Comparison of ENCODE assay signal across 9 mouse cellular contexts in the genomic region with DNA sequence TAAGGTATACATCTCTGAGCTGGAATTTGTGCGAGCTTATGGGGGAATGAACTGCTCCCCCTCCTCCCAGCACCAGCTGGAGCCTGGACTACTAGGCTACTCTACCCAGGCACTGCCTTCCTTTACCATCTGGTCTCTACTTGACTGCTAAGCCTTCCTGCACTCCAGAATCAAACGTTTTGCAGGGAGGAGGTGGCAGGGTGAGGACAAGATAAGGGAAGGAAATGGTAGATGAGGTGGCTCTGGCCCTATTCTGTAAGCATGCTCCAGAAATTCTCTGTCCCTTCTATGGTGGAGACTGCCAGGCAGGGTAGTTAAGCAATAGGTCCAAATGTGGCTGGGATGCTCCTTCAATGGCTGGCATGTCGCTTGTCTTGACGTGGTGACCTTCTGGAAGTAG. TPM values are rescaled to one million over a fixed set of nuclear protein-coding genes. Genes with fewer than 3 reads are reported as not detected.
A peak's percentile ranks its signal among the peaks of the same experiment; 100 is the strongest.
DNase-seq lines count a peak whose midpoint lies in the region; ATAC-seq lines count a peak whose summit lies in the region.
"Had no signal": no experiment of that assay in that cellular context is flagged by ENCODE, and none has a peak within 500 bp of the region (broad histone marks: within the 10 kb centered on the region; RNA-seq: fewer than 3 reads in every experiment).

No protein-coding gene starts in this region.

- no peaks in the 10 kb centered on the region for H3K36me3 ChIP-seq in erythroblast, embryonic 14.5 days (ENCODE audit: control insufficient read depth)
- H3K36me3 ChIP-seq in megakaryocyte, embryonic 14.5 days (replicated peaks; ENCODE audit: low read length): no peaks in the 10 kb centered on the region
- H3K36me3 ChIP-seq in liver, embryonic 11.5 days (ENCODE audit: control insufficient read depth, insufficient read depth, low read length): no peaks in the 10 kb centered on the region
- H3K36me3 ChIP-seq in stomach, embryonic 15.5 days: no peaks in the 10 kb centered on the region

- no peak for ATAC-seq in erythroblast, adult 5-6 weeks (replicated peaks; ENCODE audit: low FRiP score, poor library complexity, severe bottlenecking)
- ATAC-seq in megakaryocyte, adult 5-6 weeks (ENCODE audit: poor library complexity, severe bottlenecking): no peak
- ATAC-seq in liver, embryonic 11.5 days (replicated peaks; ENCODE audit: low FRiP score): peak; percentile 16; the same call in 1 of the 2 replicates
- ATAC-seq in stomach, embryonic 15.5 days (ENCODE audit: insufficient read depth, low FRiP score, low read depth): no peak

- intact Hi-C loops in gastrocnemius, postnatal 36 days (cut with DNase I): no loop called here

- peak overlapping the region; percentile 22 for H3K4me3 ChIP-seq in erythroblast, embryonic 14.5 days (replicated peaks)
- H3K4me3 ChIP-seq in megakaryocyte, embryonic 14.5 days (replicated peaks): peak overlapping the region; percentile 47
- no peak overlapping the region for H3K4me3 ChIP-seq in liver, embryonic 11.5 days (ENCODE audit: low read depth, low read length)
- peak overlapping the region; percentile 81; the same call in 1 of the 2 replicates for H3K4me3 ChIP-seq in stomach, embryonic 15.5 days (replicated peaks)

- H3K9ac ChIP-seq in liver, embryonic 11.5 days (ENCODE audit: low read depth, low read length): no peak overlapping the region
- H3K9ac ChIP-seq in stomach, embryonic 15.5 days: no peak overlapping the region

- DNase-seq in liver, embryonic 11.5 days (ENCODE audit: low spot score): no peak
- DNase-seq in urinary bladder, postnatal 14 days (ENCODE audit: low spot score): no peak
- no peak for DNase-seq in gastrocnemius, postnatal 36 days
- DNase-seq: adrenal gland, adult 8-10 months had no signal

- H3K4me2 ChIP-seq in liver, embryonic 11.5 days: peak overlapping the region; percentile 100
- H3K4me2 ChIP-seq in stomach, embryonic 15.5 days: peak overlapping the region; percentile 97

- whole genome bisulfite sequencing in liver, embryonic 11.5 days: 22% methylated on average over 4 of the region's 4 CpGs
- WGBS in stomach, embryonic 15.5 days: 55% methylated on average over 4 of the region's 4 CpGs

- H3K4me1 ChIP-seq in erythroblast, embryonic 14.5 days (ENCODE audit: control insufficient read depth): peaks cover 72% of the 10 kb centered on the region
- peaks cover 78% of the 10 kb centered on the region for H3K4me1 ChIP-seq in megakaryocyte, embryonic 14.5 days
- peaks cover 22% of the 10 kb centered on the region for H3K4me1 ChIP-seq in liver, embryonic 11.5 days (replicated peaks; ENCODE audit: control insufficient read depth, insufficient read depth, low read length)
- H3K4me1 ChIP-seq in stomach, embryonic 15.5 days: peaks cover 10% of the 10 kb centered on the region

- H3K27me3 ChIP-seq in erythroblast, embryonic 14.5 days (ENCODE audit: control insufficient read depth): peaks cover 39% of the 10 kb centered on the region
- peaks cover 4% of the 10 kb centered on the region for H3K27me3 ChIP-seq in megakaryocyte, embryonic 14.5 days (replicated peaks)
- H3K27me3 ChIP-seq in liver, embryonic 11.5 days (replicated peaks; ENCODE audit: control insufficient read depth, insufficient read depth, low read length): peaks cover 11% of the 10 kb centered on the region
- H3K27me3 ChIP-seq in stomach, embryonic 15.5 days (replicated peaks): 0 out of 2 replicates have a peak, but pooled peaks cover 4% of the 10 kb centered on the region

- H3K9me3 ChIP-seq in erythroblast, embryonic 14.5 days (ENCODE audit: control insufficient read depth, low read length): no peaks in the 10 kb centered on the region
- H3K9me3 ChIP-seq in megakaryocyte, embryonic 14.5 days: no peaks in the 10 kb centered on the region
- no peaks in the 10 kb centered on the region for H3K9me3 ChIP-seq in liver, embryonic 11.5 days (ENCODE audit: control insufficient read depth, low read length)
- H3K9me3 ChIP-seq in stomach, embryonic 15.5 days: no peaks in the 10 kb centered on the region

- no peak overlapping the region for H3K27ac ChIP-seq in liver, embryonic 11.5 days (ENCODE audit: low read depth, low read length)
- no peak overlapping the region for H3K27ac ChIP-seq in stomach, embryonic 15.5 days

RNA-seq across cellular contexts. Expression of gene Tbc1d1, which starts 2.4 kb away (rescaled TPM):
- polyA plus RNA-seq in erythroblast, embryonic 14.5 days (2012): 0.10 and 0.11 TPM in 2 replicates
- total RNA-seq in erythroblast, adult 5-6 weeks (2015; ENCODE audit: low replicate concordance): 7.3 and 10.4 TPM in 2 replicates
- 9.6 and 11.0 TPM in 2 replicates for total RNA-seq in erythroblast, adult 5-6 weeks (2017; ENCODE audit: low replicate concordance)
- polyA plus RNA-seq in megakaryocyte, embryonic 14.5 days (2012; ENCODE audit: insufficient read depth, low replicate concordance): 3.8 and 5.4 TPM in 2 replicates
- 37.1 and 37.3 TPM in 2 replicates for total RNA-seq in megakaryocyte, adult 5-6 weeks (2015)
- 54.6 and 55.6 TPM in 2 replicates for total RNA-seq in megakaryocyte, adult 5-6 weeks (2017)
- polyA plus RNA-seq in liver, embryonic 11.5 days (2014; fragmentation: Nextera tagmentation; extraction: Ambion mirVana): 25.6 and 25.9 TPM in 2 replicates
- polyA plus RNA-seq in stomach, embryonic 15.5 days (2015; fragmentation: Nextera tagmentation; extraction: Ambion mirVana): 28.9 and 33.3 TPM in 2 replicates
- total RNA-seq in gastrocnemius, postnatal 36 days (2021): 10 to 100 TPM; 61.5 to 63.0 TPM
